Mouse (Mus musculus): ENCODE measurements around the gene Nuak1. TPM values are rescaled to one million over a fixed set of nuclear protein-coding genes. Genes with fewer than 3 reads are reported as not detected.

Gene Nuak1
- polyA plus RNA-seq, 2 experiments, result 3.3 to 19.6 TPM

DNA sequence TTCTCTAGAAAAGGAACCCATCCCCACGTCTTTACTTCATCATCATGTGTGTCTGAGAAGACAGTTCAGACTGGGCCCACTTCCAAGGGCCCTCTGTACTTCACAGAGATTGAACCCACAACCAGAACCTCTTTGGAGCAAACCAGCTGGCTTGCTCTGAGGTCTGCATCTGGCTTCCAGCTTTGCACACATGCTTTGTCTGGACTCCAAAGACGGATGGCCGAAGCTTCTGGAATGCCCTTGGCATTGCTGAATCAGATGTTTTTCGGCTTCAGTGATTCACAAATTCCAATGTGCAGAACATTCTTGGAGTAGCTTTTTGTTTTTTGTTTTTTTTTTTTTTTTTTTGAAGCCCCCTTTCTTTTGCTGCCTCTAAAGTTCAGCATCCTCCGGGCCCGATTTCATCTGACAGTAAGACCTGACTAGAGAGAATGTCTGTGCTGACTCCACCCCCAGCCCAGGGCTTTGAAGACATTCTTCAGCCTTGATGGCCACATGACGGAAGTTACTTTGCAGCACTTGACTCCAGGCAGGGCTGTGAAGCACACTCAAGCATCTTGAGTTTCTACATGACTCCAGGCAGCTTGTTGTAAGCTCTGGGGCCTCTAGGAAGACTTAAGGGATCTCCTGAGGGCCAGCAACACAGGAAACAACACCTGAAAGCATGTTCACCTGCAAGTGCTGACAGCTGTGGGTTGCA lies 75.1 kb downstream of the Nuak1 start:
- Histone ChIP-seq H3K9ac (ENCODE audit: low read depth, low read length, severe bottlenecking) (no peak overlapping the region), H3K4me1 (ENCODE audit: control insufficient read depth, insufficient read depth, low read length) (peaks cover 3% of the 10 kb centered on the region; the same call in 1 of the 2 replicates), H3K27me3 (ENCODE audit: control insufficient read depth, insufficient read depth, low read length) (no peaks in the 10 kb centered on the region), H3K4me2 (replicated peaks; ENCODE audit: low read depth, low read length, severe bottlenecking) (no peak overlapping the region), H3K27ac (replicated peaks; ENCODE audit: low read depth, low read length) (no peak overlapping the region), H3K4me3 (replicated peaks; ENCODE audit: low read length) (no peak overlapping the region), H3K9me3 (ENCODE audit: control insufficient read depth, low read length) (no peaks in the 10 kb centered on the region), H3K36me3 (ENCODE audit: control insufficient read depth, insufficient read depth, low read length) (no peaks in the 10 kb centered on the region)
- WGBS, result 59% methylated on average over 7 of the region's 7 CpGs
- no peak for TF ChIP-seq POLR2A (IDR thresholded peaks at IDR 0.05; ENCODE audit: borderline replicate concordance, extremely low read depth, insufficient read depth, insufficient read length)
- ATAC-seq (ENCODE audit: low FRiP score, low read depth), result no peak
- DNase-seq (ENCODE audit: low spot score), result peak; percentile 25

DNA sequence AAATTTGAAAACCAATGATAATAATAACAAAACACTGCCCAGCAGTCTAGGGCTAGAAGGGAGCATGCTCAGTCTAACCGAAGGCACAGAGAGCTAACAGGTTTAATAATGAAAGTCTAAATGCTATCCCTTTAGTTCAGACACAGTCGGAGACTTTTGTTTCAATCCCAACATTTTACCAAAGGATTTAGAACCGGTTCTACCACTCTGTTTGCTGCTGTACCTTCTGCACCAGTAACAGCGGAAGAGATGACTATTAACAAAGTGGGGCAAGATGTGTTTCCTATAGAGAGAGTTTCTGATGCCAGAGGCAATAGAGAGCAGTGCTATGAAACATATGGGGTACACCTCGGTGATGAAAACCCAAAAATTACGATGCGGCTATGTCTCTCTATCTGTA lies 76.6 kb downstream of the Nuak1 start:
- ATAC-seq (ENCODE audit: low FRiP score, low read depth), result no peak
- H3K4me3 ChIP-seq (replicated peaks; ENCODE audit: low read length), result no peak overlapping the region
- 76% methylated on average over 7 of the region's 7 CpGs for WGBS
- H3K27me3 ChIP-seq (ENCODE audit: control insufficient read depth, insufficient read depth, low read length), result no peaks in the 10 kb centered on the region
- TF ChIP-seq POLR2A (IDR thresholded peaks at IDR 0.05; ENCODE audit: borderline replicate concordance, extremely low read depth, insufficient read depth, insufficient read length), result no peak
- no peaks in the 10 kb centered on the region for H3K36me3 ChIP-seq (ENCODE audit: control insufficient read depth, insufficient read depth, low read length)
- DNase-seq (ENCODE audit: low spot score), result no peak
- no peaks in the 10 kb centered on the region for H3K9me3 ChIP-seq (ENCODE audit: control insufficient read depth, low read length)
- H3K9ac ChIP-seq (ENCODE audit: low read depth, low read length, severe bottlenecking), result no peak overlapping the region
- H3K4me2 ChIP-seq (replicated peaks; ENCODE audit: low read depth, low read length, severe bottlenecking), result no peak overlapping the region
- H3K27ac ChIP-seq (replicated peaks; ENCODE audit: low read depth, low read length), result no peak overlapping the region
- H3K4me1 ChIP-seq (ENCODE audit: control insufficient read depth, insufficient read depth, low read length), result peaks cover 3% of the 10 kb centered on the region; the same call in 1 of the 2 replicates

DNA sequence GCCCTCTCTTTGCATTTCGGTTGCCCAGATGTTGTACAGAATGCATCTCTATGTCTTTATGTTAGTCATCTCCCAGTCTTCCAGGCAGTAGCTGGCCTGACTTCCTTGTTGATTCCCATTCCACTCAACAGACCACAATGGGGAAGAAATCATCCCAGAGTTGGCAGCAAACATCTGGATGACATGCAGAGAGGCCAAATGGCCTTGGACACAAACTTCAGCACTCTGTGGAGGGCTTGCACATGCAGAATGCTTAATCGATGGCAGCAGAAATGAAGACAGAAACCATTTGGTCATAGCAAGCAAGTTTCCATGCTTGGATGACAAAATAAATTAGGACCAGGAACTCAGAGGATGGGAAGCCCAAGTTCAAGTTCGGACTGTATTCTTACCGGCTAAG lies 79.4 kb downstream of the Nuak1 start:
- H3K4me1 ChIP-seq (ENCODE audit: control insufficient read depth, insufficient read depth, low read length), result peaks cover 3% of the 10 kb centered on the region; the same call in 1 of the 2 replicates
- TF ChIP-seq POLR2A (IDR thresholded peaks at IDR 0.05; ENCODE audit: borderline replicate concordance, extremely low read depth, insufficient read depth, insufficient read length), result no peak
- H3K36me3 ChIP-seq (ENCODE audit: control insufficient read depth, insufficient read depth, low read length), result no peaks in the 10 kb centered on the region
- DNase-seq (ENCODE audit: low spot score) (no peak), ATAC-seq (ENCODE audit: low FRiP score, low read depth) (no peak)
- no peak overlapping the region for H3K4me3 ChIP-seq (replicated peaks; ENCODE audit: low read length)
- H3K9ac ChIP-seq (ENCODE audit: low read depth, low read length, severe bottlenecking), result no peak overlapping the region
- WGBS, result 87% methylated on average over 4 of the region's 4 CpGs
- H3K9me3 ChIP-seq (ENCODE audit: control insufficient read depth, low read length), result no peaks in the 10 kb centered on the region
- no peaks in the 10 kb centered on the region for H3K27me3 ChIP-seq (ENCODE audit: control insufficient read depth, insufficient read depth, low read length)
- H3K27ac ChIP-seq (replicated peaks; ENCODE audit: low read depth, low read length), result no peak overlapping the region
- H3K4me2 ChIP-seq (replicated peaks; ENCODE audit: low read depth, low read length, severe bottlenecking), result no peak overlapping the region

DNA sequence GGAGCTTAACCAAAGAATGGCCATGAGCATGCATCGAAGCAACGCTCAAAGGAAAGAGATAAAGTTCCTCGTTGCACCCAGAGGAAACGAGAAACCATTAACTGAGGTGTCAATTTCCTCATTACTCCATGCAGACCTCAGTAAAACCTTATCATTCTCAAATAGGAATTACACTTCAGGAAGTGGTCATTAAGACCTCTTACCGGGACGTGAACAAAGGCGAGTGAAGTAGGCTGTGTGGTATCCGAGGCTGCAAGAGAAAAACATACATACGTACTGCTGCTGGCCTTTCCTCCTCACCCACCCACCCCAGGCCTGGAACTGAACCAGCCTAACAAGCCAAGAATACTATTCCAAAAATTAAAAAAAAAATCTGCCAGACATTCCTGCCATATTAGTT lies 80.0 kb downstream of the Nuak1 start:
- no peak for DNase-seq (ENCODE audit: low spot score)
- H3K4me3 ChIP-seq (replicated peaks; ENCODE audit: low read length), result no peak overlapping the region

DNA sequence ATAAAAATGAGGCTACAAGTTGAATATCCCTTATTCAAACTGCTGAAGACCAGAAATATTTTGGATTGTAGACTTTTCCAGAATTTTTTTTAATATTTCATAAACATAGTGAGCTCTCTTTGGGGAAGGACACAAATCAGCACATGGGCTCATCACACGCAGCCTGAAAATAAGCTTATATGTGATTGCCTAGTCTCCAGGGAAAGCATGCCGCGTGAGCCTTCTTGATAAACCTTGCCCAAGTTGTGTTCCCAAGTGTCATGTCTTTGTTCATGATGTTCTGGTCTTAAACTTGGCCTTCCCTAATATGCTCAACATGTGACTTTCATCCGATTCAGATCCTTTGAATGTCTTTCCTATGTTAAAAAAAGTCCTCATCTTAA lies 81.7 kb downstream of the Nuak1 start:
- Histone ChIP-seq H3K9me3 (ENCODE audit: control insufficient read depth, low read length) (no peaks in the 10 kb centered on the region), H3K9ac (ENCODE audit: low read depth, low read length, severe bottlenecking) (no peak overlapping the region), H3K27ac (replicated peaks; ENCODE audit: low read depth, low read length) (no peak overlapping the region), H3K4me1 (ENCODE audit: control insufficient read depth, insufficient read depth, low read length) (no peaks in the 10 kb centered on the region), H3K4me3 (replicated peaks; ENCODE audit: low read length) (no peak overlapping the region), H3K4me2 (replicated peaks; ENCODE audit: low read depth, low read length, severe bottlenecking) (no peak overlapping the region), H3K36me3 (ENCODE audit: control insufficient read depth, insufficient read depth, low read length) (no peaks in the 10 kb centered on the region), H3K27me3 (ENCODE audit: control insufficient read depth, insufficient read depth, low read length) (no peaks in the 10 kb centered on the region)
- DNase-seq (ENCODE audit: low spot score), result no peak
- no peak for ATAC-seq (ENCODE audit: low FRiP score, low read depth)
- no peak for TF ChIP-seq POLR2A (IDR thresholded peaks at IDR 0.05; ENCODE audit: borderline replicate concordance, extremely low read depth, insufficient read depth, insufficient read length)
- WGBS, result 91% methylated on average over 4 of the region's 4 CpGs

More for the DNA sequence above, 80.0 kb downstream of the Nuak1 start:
- Histone ChIP-seq H3K9ac (ENCODE audit: low read depth, low read length, severe bottlenecking) (no peak overlapping the region), H3K27ac (replicated peaks; ENCODE audit: low read depth, low read length) (no peak overlapping the region), H3K4me1 (ENCODE audit: control insufficient read depth, insufficient read depth, low read length) (no peaks in the 10 kb centered on the region), H3K9me3 (ENCODE audit: control insufficient read depth, low read length) (no peaks in the 10 kb centered on the region), H3K4me2 (replicated peaks; ENCODE audit: low read depth, low read length, severe bottlenecking) (no peak overlapping the region), H3K27me3 (ENCODE audit: control insufficient read depth, insufficient read depth, low read length) (no peaks in the 10 kb centered on the region), H3K36me3 (ENCODE audit: control insufficient read depth, insufficient read depth, low read length) (no peaks in the 10 kb centered on the region)
- no peak for ATAC-seq (ENCODE audit: low FRiP score, low read depth)
- TF ChIP-seq POLR2A (IDR thresholded peaks at IDR 0.05; ENCODE audit: borderline replicate concordance, extremely low read depth, insufficient read depth, insufficient read length), result no peak
- 58% methylated on average over 9 of the region's 9 CpGs for whole genome bisulfite sequencing

Data from limb, embryonic 14.5 days (tissue).